Mouse (Mus musculus) thymus, adult 2 months (tissue): ENCODE data around the gene Duoxa2.

Experiments used
- CTCF ChIP-seq: fragments of 200-500 bp; IDR thresholded peaks from 2 replicates; pipeline ENCODE4 v1.5.1; 2012; ENCODE audit warnings: mild to moderate bottlenecking, control low read depth, low read length, moderate library complexity, borderline replicate concordance; ENCODE audit not compliant: control insufficient read depth, poor library complexity, insufficient read depth; ENCODE audit errors: extremely low read depth
- POLR2A ChIP-seq: fragments of 200-500 bp; IDR thresholded peaks from 2 replicates; pipeline ENCODE4 v1.6.1; 2012; ENCODE audit warnings: mild to moderate bottlenecking, low read length, control low read depth, moderate library complexity; ENCODE audit not compliant: control insufficient read depth, poor library complexity, insufficient read depth; ENCODE audit errors: extremely low read depth

GRCm38 (mm10) chr2:122327986-122328385 is 29.3 kb downstream of the Duoxa2 start:
- no peak for TF ChIP-seq POLR2A
- no peak for TF ChIP-seq CTCF
